Mouse (Mus musculus) left cerebral cortex, adult 8-10 months (tissue): ENCODE data around the gene Tnfrsf25. TPM values are rescaled to one million over a fixed set of nuclear protein-coding genes. Genes with fewer than 3 reads are reported as not detected.
A peak's percentile ranks its signal among the peaks of the same experiment; 100 is the strongest.

Experiments
- DNase-seq, 2 experiments: peaks; one replicate each; pipeline ENCODE4 v3.0.0; 2022; ENCODE audit warnings: low spot score in 2 of 2
- total RNA-seq, 4 experiments: library from RNA; stranded (reverse); gene quantifications; 2 replicates each; pipeline ENCODE4 v1.2.4; 2022

Tnfrsf25 gene
- total RNA-seq, 4 experiments from 2014 or later = 4.3 to 9.8 (median 6.3) TPM

- DNase-seq = no peak
Measured at GRCm38 (mm10) chr4:152090191-152090590, 25.5 kb upstream of the Tnfrsf25 start.

GRCm38 (mm10) chr4:152092751-152093293 lies 22.9 kb upstream of the Tnfrsf25 start:
- no peak for DNase-seq

- no peak for DNase-seq
Measured at GRCm38 (mm10) chr4:152094233-152094632, 21.5 kb upstream of the Tnfrsf25 start.

DNA sequence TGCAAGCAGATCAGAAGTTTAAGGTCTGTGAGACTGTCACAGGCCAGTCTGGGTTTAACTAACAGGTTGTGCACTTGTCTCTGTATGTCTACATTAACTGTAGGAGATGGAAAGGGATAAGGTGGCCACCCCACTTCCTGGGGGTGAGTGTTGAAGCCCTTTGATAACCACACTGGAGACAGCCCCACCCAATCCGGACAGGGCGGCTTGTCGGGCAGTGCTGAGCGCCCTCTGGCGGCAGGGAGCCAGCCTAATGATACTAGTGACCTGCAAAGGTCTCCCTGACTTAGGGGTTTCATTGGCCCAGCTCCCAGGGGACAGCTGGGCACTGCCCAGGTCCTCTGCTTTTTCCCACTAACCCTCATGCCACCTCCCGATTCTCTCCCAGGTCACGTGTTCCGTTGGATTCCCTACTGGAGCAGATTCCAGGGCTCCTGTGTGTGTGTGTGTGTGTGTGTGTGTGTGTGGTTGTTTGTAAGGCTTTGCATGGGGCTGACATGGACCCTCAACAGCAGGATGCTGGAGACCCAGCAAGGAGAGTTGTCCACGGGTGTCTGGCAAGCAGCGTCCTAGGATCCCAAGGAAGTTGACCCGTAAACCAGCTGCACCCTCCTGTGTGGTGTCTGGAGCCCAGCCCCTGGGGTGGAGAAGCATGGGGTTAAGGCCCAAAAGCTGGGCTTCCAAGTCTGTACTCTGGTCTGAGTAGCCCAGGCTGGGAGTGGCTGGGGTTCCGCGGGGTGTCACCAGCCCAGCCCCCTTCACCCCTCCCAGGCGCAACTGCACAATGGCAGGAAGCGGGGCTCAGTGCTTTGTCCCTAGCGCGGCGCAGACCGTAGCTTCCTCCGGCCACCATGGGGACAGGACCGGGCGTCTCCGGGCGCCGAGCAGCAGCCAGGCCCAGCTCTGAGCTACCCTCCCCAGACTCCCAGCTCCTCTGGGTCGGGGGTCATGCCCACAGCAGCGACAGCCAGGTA lies 19.5 kb upstream of the Tnfrsf25 start:
- no peak for DNase-seq

- DNase-seq = no peak
Measured at GRCm38 (mm10) chr4:152096927-152097326, 18.8 kb upstream of the Tnfrsf25 start.

- DNase-seq = no peak
Measured at GRCm38 (mm10) chr4:152097911-152098799, 17.6 kb upstream of the Tnfrsf25 start.

- peak in 1 of 2 experiments; percentile 83 for DNase-seq
Measured at GRCm38 (mm10) chr4:152100541-152100940, 15.2 kb upstream of the Tnfrsf25 start.

- no peak for DNase-seq
Measured at GRCm38 (mm10) chr4:152101081-152101653, 14.6 kb upstream of the Tnfrsf25 start.

GRCm38 (mm10) chr4:152101921-152102320 lies 13.8 kb upstream of the Tnfrsf25 start:
- DNase-seq = no peak

DNA sequence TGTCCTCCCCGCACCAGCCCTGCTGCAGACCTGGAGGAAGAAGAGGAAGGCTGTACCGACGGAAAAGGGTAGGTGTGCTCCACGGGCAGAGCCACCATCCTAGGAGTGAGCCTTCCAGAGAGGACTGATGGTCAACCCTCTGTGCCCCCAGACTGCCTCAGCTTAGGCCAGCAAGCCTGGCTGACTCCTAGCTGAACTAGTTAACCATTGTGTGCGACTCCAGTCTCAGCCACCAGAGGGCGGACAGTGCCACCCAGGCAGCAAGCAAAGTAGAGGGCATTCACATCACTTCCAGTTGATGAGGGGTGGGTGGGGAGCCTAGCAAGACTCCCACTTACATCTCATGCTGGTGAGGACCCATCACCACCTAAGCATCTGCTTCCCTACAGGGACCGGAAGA lies 12.7 kb upstream of the Tnfrsf25 start:
- DNase-seq = peak in 1 of 2 experiments; percentile 80

GRCm38 (mm10) chr4:152106746-152107145 lies 9.0 kb upstream of the Tnfrsf25 start:
- DNase-seq = no peak

- DNase-seq = no peak
Measured at GRCm38 (mm10) chr4:152107493-152107892, 8.2 kb upstream of the Tnfrsf25 start.

DNA sequence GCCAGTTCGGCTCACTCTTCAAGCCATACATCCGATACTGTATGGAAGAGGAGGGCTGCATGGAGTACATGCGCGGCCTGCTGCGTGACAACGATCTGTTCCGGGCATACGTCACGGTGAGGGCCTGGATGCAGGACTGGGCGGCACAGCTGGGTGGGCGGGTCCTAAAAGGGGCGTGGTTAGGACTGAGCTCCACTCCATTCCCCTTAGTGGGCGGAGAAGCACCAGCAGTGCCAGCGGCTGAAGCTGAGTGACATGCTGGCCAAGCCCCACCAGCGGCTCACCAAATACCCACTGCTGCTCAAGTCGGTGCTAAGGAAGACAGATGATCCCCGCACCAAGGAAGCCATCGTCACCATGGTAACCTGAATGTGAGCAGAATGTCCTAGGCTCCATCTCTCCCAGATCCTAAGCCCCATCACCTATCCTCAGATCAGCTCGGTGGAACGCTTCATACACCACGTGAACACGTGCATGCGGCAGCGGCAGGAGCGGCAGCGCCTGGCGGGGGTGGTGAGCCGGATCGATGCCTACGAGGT lies 7.7 kb upstream of the Tnfrsf25 start:
- peak in 1 of 2 experiments; percentile 80 for DNase-seq

- no peak for DNase-seq
Measured at GRCm38 (mm10) chr4:152108673-152109072, 7.1 kb upstream of the Tnfrsf25 start.

DNA sequence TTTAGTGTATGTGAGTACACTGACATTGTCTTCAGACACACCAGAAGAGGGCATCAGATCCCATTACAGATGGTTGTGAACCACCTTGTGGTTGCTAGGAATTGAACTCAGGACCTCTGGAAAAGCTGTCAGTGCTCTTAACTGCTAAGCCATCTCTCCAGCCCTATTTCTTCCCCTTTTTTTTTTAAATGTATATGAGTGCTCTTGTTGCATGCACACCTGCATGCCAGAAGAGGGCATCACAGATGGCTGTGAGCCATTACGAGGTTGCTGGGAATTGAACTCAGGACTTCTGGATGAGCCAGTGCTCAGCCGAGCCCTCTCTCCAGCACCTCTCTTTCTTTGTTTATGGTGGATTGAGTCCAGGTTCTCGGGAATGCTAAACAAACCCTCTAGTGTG lies 6.2 kb upstream of the Tnfrsf25 start:
- no peak for DNase-seq

GRCm38 (mm10) chr4:152110689-152111088 lies 5.0 kb upstream of the Tnfrsf25 start:
- no peak for DNase-seq

DNA sequence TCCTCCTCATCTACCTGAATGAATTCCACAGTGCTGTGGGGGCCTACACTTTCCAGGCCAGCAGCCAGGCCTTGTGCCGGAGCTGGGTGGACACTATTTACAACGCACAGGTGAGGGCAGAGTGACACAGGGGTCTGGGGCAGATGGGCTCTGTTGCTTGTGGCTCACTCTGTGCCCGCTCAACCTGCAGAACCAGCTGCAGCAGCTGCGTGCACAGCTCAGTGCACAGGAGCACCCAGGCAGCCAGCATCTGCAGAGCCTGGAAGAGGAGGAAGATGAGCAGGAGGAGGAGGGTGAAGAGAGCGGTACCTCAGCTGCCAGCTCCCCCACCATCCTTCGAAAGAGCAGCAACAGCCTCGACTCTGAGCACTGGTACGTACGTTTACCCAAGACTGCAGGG lies 3.4 kb upstream of the Tnfrsf25 start:
- DNase-seq = no peak

- DNase-seq = no peak
Measured at GRCm38 (mm10) chr4:152114080-152114479, 1.7 kb upstream of the Tnfrsf25 start.

- DNase-seq = no peak
Measured at GRCm38 (mm10) chr4:152117538-152117937, 1.8 kb downstream of the Tnfrsf25 start.

DNA sequence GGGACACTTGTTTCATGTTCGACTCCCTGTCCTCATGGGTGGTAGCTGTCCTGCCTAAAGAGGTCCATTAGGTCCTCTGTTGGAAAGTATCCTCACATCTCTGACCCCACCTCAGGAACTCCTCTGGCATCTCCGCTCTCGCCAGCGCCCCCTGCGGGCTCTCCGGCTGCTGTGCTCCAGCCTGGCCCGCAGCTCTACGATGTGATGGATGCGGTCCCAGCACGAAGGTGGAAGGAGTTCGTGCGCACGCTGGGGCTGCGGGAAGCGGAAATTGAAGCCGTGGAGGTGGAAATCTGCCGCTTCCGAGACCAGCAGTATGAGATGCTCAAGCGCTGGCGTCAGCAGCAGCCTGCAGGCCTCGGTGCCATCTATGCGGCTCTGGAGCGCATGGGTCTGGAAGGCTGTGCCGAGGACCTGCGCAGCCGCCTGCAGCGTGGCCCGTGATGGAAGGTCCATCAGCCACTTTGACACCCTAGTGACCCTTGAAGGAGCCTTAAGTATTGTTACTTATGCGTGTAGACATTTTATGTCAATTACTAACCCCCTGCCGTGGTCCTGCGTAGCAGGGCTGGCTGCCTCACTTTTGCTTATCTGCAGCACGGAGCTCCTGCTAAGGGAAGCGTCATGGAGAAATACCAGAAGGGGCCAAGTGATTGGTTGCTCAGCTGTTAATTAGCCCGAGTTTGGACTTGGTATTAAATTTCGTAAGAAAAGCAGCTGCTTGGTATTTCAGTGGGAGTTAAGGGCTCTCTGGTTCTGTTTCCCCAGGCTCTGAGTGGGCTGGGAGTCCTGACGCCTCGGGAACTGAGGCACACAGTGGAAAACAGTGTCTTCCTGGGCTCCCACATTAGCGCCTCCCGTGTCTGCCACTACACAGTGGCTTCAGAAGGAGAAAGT lies 3.9 kb downstream of the Tnfrsf25 start:
- DNase-seq = no peak
